In the genomic region with DNA sequence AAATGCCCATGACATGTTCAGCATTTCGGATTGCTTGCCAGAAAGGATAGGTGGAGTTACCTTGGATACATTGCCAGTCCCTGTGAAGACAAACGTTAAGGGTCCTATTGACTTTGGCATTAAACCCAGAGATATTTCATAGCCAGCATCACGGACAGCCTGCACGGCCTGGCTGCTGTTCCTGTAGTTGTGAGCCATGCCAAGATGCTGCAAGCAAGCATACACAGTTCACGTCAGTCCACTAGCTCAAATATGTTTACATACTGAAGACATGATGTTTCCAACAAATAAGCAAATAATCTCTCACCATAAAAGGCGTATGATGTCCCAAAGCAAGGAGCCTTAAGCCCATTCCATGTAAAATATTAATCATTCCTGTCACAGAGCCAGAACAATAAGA, we compare ENCODE assay signal across 21 mouse cellular contexts.
"Had no signal": no experiment of that assay in that cellular context is flagged by ENCODE, and none has a peak within 500 bp of the region (broad histone marks: within the 10 kb centered on the region; RNA-seq: fewer than 3 reads in every experiment).

No protein-coding gene starts in this region.

- H3K9me3 ChIP-seq: intestine, embryonic 15.5 days; kidney, embryonic 15.5 days; liver, embryonic 13.5 days; midbrain, embryonic 15.5 days; neural tube, embryonic 12.5 days; neural tube, embryonic 15.5 days had no signal

- H3K4me3 ChIP-seq: intestine, embryonic 15.5 days; kidney, embryonic 15.5 days; left cerebral cortex, adult 2 months; liver, embryonic 13.5 days; midbrain, embryonic 15.5 days; neural tube, embryonic 12.5 days; neural tube, embryonic 15.5 days had no signal

- H3K27ac ChIP-seq: intestine, embryonic 15.5 days; kidney, embryonic 15.5 days; left cerebral cortex, adult 2 months; liver, embryonic 13.5 days; midbrain, embryonic 15.5 days; neural tube, embryonic 12.5 days; neural tube, embryonic 15.5 days; stomach, postnatal 0 days had no signal

- ATAC-seq: intestine, embryonic 15.5 days; midbrain, embryonic 15.5 days had no signal

- H3K36me3 ChIP-seq: intestine, embryonic 15.5 days; kidney, embryonic 15.5 days; midbrain, embryonic 15.5 days; neural tube, embryonic 12.5 days; neural tube, embryonic 15.5 days had no signal

- DNase-seq: kidney, adult 11 months; kidney, adult 8-10 months; kidney, postnatal 10 days; kidney, postnatal 36 days; layer of hippocampus, postnatal 36 days; liver, embryonic 13.5 days; lung, postnatal 4 days; right cerebral cortex, adult 18-20 months; right cerebral cortex, postnatal 14 days; right cerebral cortex, postnatal 4 days; thymus, adult 2 months; thymus, postnatal 14 days; thymus, postnatal 4 days had no signal

- H3K4me2 ChIP-seq: intestine, embryonic 15.5 days; kidney, embryonic 15.5 days; liver, embryonic 13.5 days; midbrain, embryonic 11.5 days; midbrain, embryonic 15.5 days; neural tube, embryonic 12.5 days; neural tube, embryonic 15.5 days had no signal

- H3K9ac ChIP-seq: intestine, embryonic 15.5 days; kidney, embryonic 15.5 days; liver, embryonic 13.5 days; midbrain, embryonic 15.5 days; neural tube, embryonic 12.5 days; neural tube, embryonic 15.5 days had no signal

- H3K4me1 ChIP-seq: intestine, embryonic 15.5 days; kidney, embryonic 15.5 days; liver, embryonic 13.5 days; midbrain, embryonic 15.5 days; neural tube, embryonic 12.5 days; neural tube, embryonic 15.5 days had no signal

- H3K27me3 ChIP-seq: intestine, embryonic 15.5 days; kidney, embryonic 15.5 days; liver, embryonic 13.5 days; midbrain, embryonic 15.5 days; neural tube, embryonic 12.5 days; neural tube, embryonic 15.5 days had no signal
